Mouse (Mus musculus) gastrocnemius, adult 2 months (tissue): ENCODE measurements around the gene Gabarapl2. TPM values are rescaled to one million over a fixed set of nuclear protein-coding genes. Genes with fewer than 3 reads are reported as not detected.

Source experiments
- DNase-seq: peaks from one replicate; pipeline ENCODE4 v3.0.0; 2022
- H3K27ac ChIP-seq: fragments of 200-600 bp; 2 replicates; pipeline ENCODE4 v1.8.1; 2022; ENCODE audit warnings: mild to moderate bottlenecking
- H3K4me3 ChIP-seq: fragments of 200-600 bp; 2 replicates; pipeline ENCODE4 v1.8.1; 2022; ENCODE audit warnings: mild to moderate bottlenecking, moderate library complexity
- CTCF ChIP-seq: fragments of 200-600 bp; IDR thresholded peaks from 2 replicates; pipeline ENCODE4 v1.8.1; 2022; ENCODE audit warnings: antibody characterized with exemption, mild to moderate bottlenecking, moderate library complexity
- intact Hi-C: fragments of 180-260 bp; cut with DNase I; formaldehyde crosslinking; loops from one replicate; pipeline ENCODE4 v1.15.1; 2025
- total RNA-seq, 2 experiments: library from RNA; stranded (reverse); gene quantifications; 2 replicates each; pipeline ENCODE4 v1.2.3; 2021

Gabarapl2 gene
- total RNA-seq, 2 experiments from 2014 or later: 99.6 to 105 TPM

- intact Hi-C loops: loop anchor here (2.0 to 5.0 kb wide), 2 partner anchors 49 to 110 kb away; partner anchors contain the start of gene Gabarapl2
- no peak for DNase-seq
These were observed 50.8 kb downstream of the Gabarapl2 start for GRCm38 (mm10) chr8:111991278-111991677.

GRCm38 (mm10) chr8:111992013-111992702 is 51.7 kb downstream of the Gabarapl2 start, which contains the start of gene Adat1:
Gene Adat1 (minus strand): TSS chr8:111992302.
- Histone ChIP-seq H3K27ac (peak within 1 kb of the TSS; percentile 91), H3K4me3 (peak within 1 kb of the TSS; percentile 79)
- intact Hi-C loops: loop anchor here (5.0 kb wide), 1 partner anchor 50 kb away; the partner anchor contains the start of gene Gabarapl2
- DNase-seq: peak; percentile 91
- peak; percentile 4; the same call in 1 of the 2 replicates for TF ChIP-seq CTCF

More at GRCm38 (mm10) chr8:111991278-111991677, 50.8 kb downstream of the Gabarapl2 start:
- Histone ChIP-seq H3K4me3 (peak overlapping the region; percentile 79), H3K27ac (no peak overlapping the region; the same call in 1 of the 2 replicates)
- TF ChIP-seq CTCF: no peak

- Histone ChIP-seq H3K4me3 (peak overlapping the region; percentile 79), H3K27ac (peak overlapping the region; percentile 91; the same call in 1 of the 2 replicates)
- DNase-seq: no peak
- intact Hi-C loops: loop anchor here (5.0 kb wide), 1 partner anchor 50 kb away; the partner anchor contains the start of gene Gabarapl2
- no peak for TF ChIP-seq CTCF
These were observed 52.2 kb downstream of the Gabarapl2 start for GRCm38 (mm10) chr8:111992703-111993039.

Other genes with a start within 250 kb of the Gabarapl2 start
- gene Ctrb1, start 249.7 kb upstream of the Gabarapl2 start, total RNA-seq: not detected
- 10 to 100 TPM; 10.8 to 12.6 TPM for gene Bcar1, start 196.9 kb upstream of the Gabarapl2 start, total RNA-seq
- 10 to 100 TPM; 17.1 to 21.3 TPM for gene Cfdp1, start 86.4 kb upstream of the Gabarapl2 start, total RNA-seq
- 1 to 10 TPM; 2.1 to 2.7 TPM for gene Tmem170, start 64.0 kb upstream of the Gabarapl2 start, total RNA-seq
- under 1 TPM in 1 of 2 experiments, not detected in 1; 0.14 TPM for gene Chst5, start 30.3 kb upstream of the Gabarapl2 start, total RNA-seq
- gene Tmem231, start 6.8 kb upstream of the Gabarapl2 start, total RNA-seq: under 1 TPM; 0.73 to 0.94 TPM
- gene Adat1, start 51.6 kb downstream of the Gabarapl2 start, total RNA-seq: 1 to 10 TPM; 2.4 to 2.7 TPM
- gene Kars, start 70.6 kb downstream of the Gabarapl2 start, total RNA-seq: 100 to 1,000 TPM; 124 to 125 TPM
- gene Terf2ip, start 70.7 kb downstream of the Gabarapl2 start, total RNA-seq: 10 to 100 TPM; 10.1 to 11.0 TPM
- gene Gm6793, start 74.3 kb downstream of the Gabarapl2 start, total RNA-seq: not detected